Mouse (Mus musculus): Measurements from ENCODE around the gene Cacng2. TPM values are rescaled to one million over a fixed set of nuclear protein-coding genes. Genes with fewer than 3 reads are reported as not detected.
A peak's percentile ranks its signal among the peaks of the same experiment; 100 is the strongest.

Gene Cacng2
- 10 to 100 TPM; 54.1 to 56.5 TPM for total RNA-seq (2021)

DNA sequence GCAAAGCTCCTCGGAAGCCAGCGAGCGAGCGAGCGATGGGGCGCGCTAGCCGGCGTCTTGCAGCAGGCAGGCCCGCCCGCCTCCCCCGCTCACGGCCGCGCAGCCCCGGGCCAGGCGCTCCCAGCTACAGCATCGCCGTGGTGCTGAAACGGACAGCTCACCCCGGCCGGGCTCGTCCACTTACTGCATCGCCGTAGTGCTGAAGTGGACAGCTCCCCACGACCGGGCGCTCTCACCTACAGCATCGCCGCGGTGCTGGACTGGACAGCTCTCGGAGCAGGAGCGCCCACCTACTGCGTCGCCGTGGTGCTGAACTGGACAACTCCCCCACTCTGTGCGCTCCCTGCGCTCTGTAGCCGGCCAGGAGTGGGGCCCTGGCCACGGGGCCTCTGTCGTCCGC lies at the start of gene Cacng2:
Gene Cacng2, minus strand, starts transcription at position 325 of the 400 bp plus-strand sequence.
- intact Hi-C loops (cut with DNase I) = loop anchor here (2.0 to 5.0 kb wide), 3 partner anchors 53 to 137 kb away; no protein-coding TSS in a partner anchor
- DNase-seq (ENCODE audit: low spot score in 2 of 2) = peak; percentile 84 to 88

DNA sequence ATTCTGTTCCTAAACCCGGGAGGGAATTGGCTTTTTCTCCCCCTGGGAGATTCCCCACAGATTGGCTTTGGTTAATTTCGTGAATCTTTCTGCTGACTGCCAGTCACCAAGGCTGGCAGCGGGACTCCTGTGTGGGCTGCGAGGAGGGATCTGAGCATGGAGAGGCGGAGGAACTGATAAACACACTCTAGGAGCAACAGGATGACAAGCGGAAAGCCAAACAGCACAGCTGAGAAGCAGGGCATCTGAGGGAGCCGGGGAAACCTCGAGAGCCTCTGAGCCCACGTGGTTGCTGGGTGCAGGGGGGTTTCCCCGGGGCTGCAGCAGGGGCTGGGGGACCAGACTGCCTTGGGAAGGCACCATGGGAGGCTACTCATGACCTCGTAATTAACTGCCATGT lies 49.7 kb upstream of the Cacng2 start:
- intact Hi-C loops (cut with DNase I) = no loop called here

DNA sequence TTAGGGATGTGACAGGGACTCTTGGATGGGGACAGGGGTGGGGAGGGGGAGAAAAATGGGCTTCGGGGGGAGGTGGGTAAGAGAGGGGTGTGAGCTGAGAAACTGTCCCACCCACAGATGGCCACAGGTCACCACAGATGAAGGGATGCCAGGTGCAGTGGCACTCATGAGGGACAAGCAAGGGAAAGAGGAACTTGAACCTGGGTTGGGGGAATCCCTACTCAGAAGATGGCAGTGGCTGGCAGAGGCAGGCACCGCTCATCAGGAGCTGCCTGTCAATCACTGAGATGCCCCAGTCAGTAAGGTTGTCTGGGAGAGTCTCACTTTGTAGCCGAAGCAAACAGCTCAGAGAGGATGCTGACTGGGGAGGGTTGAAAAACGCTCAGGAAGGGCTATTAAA lies 45.5 kb upstream of the Cacng2 start:
- no peak for DNase-seq (ENCODE audit: low spot score in 2 of 2)
- intact Hi-C loops (cut with DNase I) = no loop called here

More for the DNA sequence above, 49.7 kb upstream of the Cacng2 start:
- no peak for DNase-seq (ENCODE audit: low spot score in 2 of 2)

DNA sequence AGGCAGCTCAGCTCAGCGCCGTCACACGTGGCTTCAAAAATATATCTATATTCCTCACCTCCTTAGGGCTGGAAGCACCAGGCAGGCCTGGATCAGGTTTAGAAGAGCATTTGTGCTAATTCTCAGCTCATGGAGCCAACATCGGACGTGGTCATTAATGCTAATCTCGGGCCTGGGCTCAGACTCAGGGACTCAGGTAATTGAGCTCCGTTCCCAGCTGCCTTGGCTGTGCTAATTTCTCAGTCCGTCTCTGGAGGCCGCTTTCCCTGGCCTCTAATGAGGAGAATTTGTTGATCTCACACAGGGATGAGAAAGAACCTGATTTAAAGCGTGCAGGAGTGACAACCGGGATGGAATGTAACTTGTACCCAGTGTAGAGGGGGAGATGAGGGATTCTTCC lies 44.6 kb upstream of the Cacng2 start:
- intact Hi-C loops (cut with DNase I) = no loop called here
- DNase-seq (ENCODE audit: low spot score in 2 of 2) = no peak

DNA sequence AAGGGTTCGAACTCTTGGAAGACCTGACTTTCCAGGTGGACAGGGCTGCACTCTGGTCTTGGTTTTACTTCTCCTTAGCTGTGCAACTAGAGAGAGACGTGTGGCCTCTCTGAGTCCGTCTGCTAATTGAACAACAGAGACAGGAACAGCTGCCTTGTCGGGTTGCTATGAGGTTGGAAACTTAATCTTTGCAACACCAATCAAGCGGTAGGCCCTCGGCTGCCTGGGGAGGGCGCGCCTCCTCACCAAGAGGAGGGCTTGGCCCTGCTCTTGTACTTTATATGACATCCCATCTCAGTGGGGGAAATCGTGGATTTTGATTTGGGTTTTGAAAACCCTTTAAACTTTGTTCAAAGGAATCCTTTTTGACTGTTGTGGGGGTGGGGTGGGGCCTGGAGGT lies 42.1 kb upstream of the Cacng2 start:
- intact Hi-C loops (cut with DNase I) = no loop called here
- no peak for DNase-seq (ENCODE audit: low spot score in 2 of 2)

DNA sequence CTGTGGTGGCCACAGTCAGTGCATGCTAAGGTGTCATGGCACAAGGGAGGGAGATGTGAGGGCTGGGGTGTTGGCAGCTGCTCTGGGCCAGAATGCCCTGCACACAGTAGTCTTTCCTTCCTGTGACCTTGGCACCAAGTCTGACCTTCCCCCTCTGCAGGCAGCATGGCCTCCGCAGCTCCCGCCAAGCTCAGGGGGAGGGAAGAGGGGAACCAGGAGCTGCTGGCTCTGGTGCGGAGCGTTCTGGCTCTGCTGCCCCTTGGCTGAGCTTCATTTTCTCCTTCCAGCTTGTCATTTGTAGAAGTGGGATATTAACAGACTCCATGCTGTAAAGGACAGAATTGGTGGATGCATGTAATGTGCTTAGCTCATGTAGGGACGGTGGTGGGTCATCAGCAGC lies 38.5 kb upstream of the Cacng2 start:
- no peak for DNase-seq (ENCODE audit: low spot score in 2 of 2)
- intact Hi-C loops (cut with DNase I) = no loop called here

DNA sequence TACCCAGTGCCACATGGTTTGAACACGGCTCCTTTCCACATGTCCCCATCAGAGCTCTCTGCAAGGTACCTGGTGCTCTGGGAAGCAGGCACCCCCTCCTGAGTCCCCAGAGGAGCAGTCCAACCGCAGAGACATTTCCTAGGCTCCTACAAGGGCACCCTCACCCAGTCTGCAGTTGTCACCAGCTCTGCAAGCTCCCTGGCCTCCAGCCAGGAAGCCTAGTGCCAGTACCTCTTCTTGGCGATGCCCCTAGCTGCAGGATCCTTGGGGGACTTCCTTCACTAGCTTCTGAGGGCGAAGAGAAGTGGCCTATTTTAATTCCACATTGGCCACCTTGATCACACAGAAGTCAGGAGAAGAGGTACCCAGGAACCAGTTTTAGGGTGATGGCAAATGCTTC lies 38.0 kb upstream of the Cacng2 start:
- DNase-seq (ENCODE audit: low spot score in 2 of 2) = no peak
- intact Hi-C loops (cut with DNase I) = no loop called here

DNA sequence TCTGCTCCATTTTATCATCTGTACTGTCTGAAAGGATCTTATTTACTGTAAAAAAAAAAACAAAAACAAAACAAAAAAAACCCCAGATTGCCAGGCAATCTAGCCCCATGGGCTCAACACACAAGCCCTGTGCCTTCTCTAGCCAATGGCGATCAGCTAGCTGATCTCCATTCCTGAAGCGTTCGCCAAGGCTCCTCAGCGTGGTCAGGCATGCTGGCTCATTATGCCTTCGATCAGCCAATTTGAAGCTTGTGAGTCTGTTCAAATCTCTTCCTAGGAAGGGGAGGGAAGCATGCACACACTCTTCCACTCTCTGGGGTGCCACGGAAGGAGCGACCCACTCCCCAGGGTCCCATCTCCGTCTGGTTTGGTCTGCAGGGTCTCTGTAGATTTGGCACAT lies 37.5 kb upstream of the Cacng2 start:
- no peak for DNase-seq (ENCODE audit: low spot score in 2 of 2)
- intact Hi-C loops (cut with DNase I) = no loop called here

DNA sequence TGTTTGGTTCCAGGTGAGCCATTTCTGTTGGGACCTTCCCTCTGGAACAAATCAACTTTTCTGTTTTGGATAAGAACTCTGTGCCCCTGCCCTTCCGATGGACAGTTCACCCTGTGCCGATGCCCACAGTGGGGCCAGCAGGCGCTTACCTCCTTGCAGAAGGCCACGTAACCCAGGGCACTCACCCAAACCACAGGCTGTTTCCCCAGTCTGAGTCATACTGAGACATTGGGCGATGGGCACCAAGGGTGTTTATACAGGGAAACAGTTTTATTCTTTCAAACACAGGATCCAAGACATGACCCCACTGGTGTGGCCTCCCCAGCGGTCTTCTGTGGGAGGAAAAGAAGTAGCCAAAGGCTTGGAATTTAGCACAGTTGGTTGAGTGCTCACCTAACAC lies 35.6 kb upstream of the Cacng2 start:
- no peak for DNase-seq (ENCODE audit: low spot score in 2 of 2)

DNA sequence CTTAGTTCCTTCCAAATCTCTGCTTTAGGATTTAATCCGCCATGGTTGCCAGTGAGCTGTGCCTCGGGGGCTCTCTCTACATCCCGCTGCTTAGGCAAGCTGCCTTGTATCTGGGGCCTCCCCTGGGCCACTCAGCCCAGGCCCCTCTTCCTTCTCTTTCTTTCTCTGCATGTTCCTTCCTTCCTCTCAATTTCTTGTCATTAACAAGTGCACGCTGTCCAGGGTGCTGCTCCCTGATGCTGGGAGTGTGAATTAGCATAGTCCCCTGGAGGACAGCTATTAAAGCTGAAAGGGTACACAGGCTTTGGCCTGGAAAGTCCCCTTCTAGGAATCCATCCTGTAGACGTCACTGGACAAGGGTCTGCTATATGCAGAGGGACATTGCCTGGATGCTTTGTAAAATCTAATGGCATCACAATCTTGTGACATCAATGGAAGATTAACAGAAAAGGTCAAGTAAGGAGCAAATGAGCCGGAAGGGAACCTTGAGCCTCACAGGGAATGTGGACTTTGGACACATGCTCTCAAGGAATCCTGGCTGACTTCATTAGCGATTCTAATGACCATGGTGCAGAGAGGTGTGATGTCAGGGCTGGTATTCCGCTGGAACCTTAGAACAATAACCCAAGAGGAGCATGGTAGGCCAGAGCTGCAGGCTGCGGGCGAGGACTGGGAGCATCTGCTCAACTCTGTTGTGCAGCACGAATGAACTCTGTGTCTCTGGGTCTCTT lies 33.4 kb upstream of the Cacng2 start:
- DNase-seq (ENCODE audit: low spot score in 2 of 2) = no peak
- intact Hi-C loops (cut with DNase I) = no loop called here

More for the DNA sequence above, 35.6 kb upstream of the Cacng2 start:
- intact Hi-C loops (cut with DNase I) = no loop called here

DNA sequence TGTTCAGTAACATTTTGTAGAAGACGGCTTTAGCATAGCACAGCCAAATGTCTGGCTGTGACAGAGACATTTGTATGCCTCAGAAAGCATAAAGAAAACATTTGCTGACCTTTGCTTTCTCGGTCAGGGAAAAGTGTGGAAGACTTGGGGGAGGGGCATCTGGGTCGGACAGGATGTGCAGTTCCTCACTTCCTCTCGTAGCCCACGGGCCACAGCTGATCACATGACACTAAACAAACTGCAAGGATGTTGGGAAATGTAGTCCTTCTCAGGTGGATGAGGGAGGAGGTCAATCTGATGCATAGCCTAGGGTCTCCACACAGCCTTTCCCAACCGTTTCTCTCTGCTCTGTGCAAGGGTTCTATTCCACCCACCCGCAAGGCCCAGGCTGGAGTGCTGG lies 28.7 kb upstream of the Cacng2 start:
- intact Hi-C loops (cut with DNase I) = no loop called here
- no peak for DNase-seq (ENCODE audit: low spot score in 2 of 2)

DNA sequence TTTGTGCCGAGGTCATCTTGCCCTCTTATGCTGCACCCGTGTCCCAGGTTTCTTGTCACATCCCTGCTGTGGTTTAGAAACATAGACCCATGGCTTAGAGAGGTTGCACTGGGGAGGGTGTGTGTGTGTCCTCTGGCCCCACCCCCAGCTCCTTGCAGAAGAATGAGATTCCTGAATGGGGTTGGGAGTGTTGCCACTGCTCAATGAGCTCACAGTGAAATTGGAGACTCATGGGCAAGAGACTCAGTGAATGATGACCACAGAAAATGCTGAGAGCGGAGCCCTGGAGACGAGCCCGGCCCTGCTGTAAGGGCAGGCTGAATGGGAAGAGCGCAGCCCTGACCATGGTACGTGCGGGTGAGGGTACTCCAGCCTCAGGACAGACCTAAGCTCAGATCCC lies 20.4 kb upstream of the Cacng2 start:
- DNase-seq (ENCODE audit: low spot score in 2 of 2) = no peak

DNA sequence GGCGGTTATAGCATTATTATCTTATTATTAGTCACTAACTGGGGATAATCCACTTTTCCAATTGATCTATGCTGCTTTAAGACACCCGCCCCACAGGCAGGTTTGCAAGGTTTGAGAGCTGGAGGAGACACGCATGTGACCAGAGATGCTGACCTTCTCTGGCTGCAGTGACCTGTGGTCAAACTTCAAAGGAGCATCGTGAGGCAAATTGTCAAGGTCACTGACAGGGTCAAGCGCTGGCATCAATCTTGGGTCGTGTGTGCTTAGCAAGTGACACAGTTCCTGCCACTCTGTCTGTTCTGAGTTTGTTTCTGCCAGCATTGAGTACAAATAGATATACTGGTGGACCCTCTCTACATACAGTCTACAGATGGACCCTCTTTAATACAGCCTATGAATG lies 14.8 kb upstream of the Cacng2 start:
- no peak for DNase-seq (ENCODE audit: low spot score in 2 of 2)
- intact Hi-C loops (cut with DNase I) = no loop called here

More for the DNA sequence above, 20.4 kb upstream of the Cacng2 start:
- intact Hi-C loops (cut with DNase I) = no loop called here

DNA sequence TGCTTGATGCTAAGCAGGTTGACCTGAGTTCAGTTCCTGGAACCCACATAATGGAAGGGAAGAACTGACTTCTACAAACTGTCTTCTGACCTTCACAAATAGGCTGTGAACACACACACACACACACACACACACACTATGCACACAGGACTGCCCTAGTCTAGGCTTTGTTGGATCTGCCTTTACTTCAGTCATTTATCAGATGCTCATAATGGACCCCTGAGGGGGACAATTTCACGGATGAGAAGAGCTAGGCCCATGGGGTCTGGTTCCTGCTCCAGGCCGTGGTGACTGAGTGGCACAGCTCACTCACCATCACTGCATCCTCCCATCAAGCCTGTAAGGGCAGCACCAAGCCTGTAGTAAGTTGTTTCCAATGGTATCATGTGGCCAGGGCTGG lies 13.6 kb upstream of the Cacng2 start:
- no peak for DNase-seq (ENCODE audit: low spot score in 2 of 2)
- intact Hi-C loops (cut with DNase I) = no loop called here

DNA sequence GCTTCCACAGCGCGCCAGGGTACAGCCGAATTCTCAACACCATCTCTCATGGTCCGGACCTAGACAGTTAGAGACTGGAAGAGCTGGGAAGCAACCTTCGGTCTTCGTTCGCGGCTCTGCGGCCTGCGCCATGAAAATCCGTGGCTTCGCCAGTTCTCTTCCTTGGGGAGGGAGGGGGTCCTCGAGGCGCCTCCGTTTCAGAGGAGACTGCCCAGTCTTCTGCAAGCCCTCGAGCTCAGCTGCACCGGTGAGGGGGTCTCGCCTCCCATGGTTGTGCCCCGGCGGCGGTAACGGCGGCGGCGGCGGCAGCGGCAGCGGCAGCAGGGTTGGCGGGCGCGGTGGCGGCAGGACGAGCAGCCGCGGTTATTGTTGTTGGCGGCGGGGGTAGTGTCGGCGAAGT lies 580 bp downstream of the Cacng2 start:
- intact Hi-C loops (cut with DNase I) = loop anchor here (2.0 to 5.0 kb wide), 3 partner anchors 54 to 137 kb away; no protein-coding TSS in a partner anchor
- DNase-seq (ENCODE audit: low spot score in 2 of 2) = peak; percentile 27 to 51

DNA sequence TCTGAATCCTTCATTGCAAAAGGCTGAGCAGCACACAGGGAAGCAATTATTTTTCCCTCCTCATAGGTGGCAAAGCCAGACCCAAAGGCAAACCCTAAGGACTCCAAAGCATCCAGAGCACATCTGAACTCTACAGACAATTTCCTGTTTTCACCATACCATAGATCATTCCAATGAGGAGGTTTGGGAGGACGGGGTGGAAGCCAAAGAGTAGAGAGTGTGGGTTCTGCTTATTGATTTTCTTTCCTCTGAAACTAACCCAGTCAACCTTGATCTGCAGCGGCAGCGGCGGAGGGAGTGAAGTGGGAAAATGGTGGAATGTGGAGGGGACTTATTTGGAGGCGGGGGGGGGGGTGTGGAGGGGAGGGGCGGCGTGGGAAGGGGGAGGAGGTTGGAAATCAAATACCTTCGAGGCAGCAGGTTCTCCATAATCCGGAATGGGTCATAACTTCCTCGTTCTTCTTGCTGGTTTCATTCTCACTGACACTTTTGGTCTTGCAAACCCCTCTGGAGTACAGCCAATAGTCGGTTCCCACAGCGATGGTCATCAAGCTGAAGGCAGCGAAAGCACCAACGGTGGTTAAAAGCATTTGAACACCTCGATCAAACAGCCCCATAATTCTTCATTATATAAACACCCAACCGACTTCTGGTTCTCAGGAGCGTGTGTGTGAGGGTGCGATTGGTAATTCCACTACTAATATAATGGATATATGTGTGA lies 1.4 kb downstream of the Cacng2 start:
- DNase-seq (ENCODE audit: low spot score in 2 of 2) = no peak
- intact Hi-C loops (cut with DNase I) = loop anchor here (1.0 to 5.0 kb wide), 4 partner anchors 54 to 136 kb away; no protein-coding TSS in a partner anchor

DNA sequence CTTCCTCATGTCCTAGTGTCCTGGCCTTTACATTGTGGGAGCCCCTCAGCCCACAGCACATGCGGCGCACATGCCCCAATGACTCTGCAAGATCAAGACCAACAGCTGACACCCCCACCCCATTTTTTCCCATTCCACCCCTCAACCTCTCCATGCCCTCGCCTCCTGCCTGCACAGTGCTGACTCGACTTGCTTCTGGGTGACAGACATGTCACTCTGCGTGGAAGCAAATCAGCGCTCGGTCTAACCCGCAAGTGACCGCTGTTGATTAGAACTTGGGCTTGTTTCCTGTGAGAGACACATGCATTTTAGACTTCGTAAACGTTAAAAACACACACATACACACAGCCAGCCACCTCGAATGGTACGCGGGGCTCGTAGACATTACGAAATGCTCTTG lies 2.1 kb downstream of the Cacng2 start:
- intact Hi-C loops (cut with DNase I) = loop anchor here (1.0 to 5.0 kb wide), 4 partner anchors 55 to 135 kb away; no protein-coding TSS in a partner anchor
- no peak for DNase-seq (ENCODE audit: low spot score in 2 of 2)

DNA sequence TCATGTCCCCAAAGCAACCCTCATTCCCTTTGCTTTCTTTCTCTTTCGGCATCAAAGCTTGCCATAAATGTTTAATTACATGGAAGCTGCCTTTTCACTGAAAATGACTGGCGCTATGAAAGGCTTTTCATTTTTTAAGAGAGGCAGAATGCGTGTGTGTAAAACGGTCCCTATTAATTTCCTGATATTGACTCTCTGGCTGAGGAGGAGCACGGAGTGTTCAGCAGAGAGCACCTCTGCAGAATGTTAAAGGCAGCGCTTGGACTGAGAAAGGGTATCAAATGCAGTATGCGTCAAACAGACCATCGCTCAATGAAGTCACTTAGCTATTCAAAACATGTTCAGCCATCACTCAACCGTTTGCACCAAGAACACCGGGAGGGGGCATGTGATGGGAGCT lies 2.9 kb downstream of the Cacng2 start:
- intact Hi-C loops (cut with DNase I) = loop anchor here (5.0 kb wide), 2 partner anchors 55 to 135 kb away; no protein-coding TSS in a partner anchor
- no peak for DNase-seq (ENCODE audit: low spot score in 2 of 2)

DNA sequence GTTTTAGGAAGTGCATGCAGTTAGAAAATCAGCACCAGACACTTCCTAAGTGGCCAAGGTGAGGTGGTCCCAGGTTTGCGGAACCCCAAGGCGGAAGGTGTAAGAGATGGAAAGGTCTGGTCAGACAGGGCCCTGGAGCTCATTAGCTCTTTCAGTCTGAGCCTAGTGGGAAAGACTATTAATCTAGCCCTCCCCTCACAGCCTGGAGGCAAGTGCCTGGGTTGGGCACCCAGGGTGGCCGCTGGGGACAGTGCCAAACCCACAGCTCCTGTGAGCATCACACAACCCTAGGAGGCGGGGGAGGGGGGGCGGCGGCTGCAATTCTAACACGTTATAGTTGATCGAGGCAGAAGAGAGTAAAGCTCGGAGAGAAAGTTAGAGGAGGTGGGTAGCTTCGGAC lies 3.6 kb downstream of the Cacng2 start:
- intact Hi-C loops (cut with DNase I) = loop anchor here (5.0 kb wide), 2 partner anchors 54 to 134 kb away; no protein-coding TSS in a partner anchor
- DNase-seq (ENCODE audit: low spot score in 2 of 2) = no peak

DNA sequence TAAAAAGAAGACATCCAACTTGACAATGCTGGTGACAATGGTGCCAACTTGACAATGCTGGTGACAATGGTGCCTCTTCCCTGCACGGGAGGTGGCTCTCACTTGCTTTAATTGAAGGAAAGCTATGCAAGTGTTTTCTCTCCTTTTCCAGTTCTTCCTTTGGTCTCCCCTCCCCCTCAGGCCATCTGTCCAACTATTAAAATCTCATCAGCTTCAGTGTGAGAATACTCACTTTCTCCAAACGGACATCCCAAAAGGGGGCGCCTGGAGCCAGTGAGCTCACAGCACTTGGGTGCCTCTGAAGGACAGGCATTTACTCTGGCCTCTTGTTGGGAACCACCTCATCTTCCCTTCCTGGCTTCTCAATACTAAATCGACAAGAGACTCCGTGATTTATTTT lies 20.3 kb downstream of the Cacng2 start:
- DNase-seq (ENCODE audit: low spot score in 2 of 2) = no peak
- intact Hi-C loops (cut with DNase I) = no loop called here

DNA sequence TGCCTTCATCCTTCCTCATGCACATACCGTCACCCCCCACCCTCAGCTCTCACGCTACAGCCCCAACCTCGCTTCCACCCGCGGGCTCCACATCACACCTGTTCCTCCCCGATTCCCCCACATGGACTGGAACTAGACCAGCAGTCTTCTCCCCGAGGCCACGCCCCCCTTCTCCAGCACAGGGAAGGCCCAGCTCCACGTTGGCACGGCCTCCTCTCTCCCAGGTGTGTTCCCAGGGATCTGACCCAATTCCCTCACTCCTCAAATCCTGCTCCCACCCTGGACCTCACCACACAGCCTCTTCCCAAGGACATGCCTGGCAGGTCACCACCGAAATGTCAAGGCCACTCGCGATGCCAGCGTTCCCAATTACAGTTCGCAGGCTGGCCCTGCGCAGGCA lies 23.8 kb downstream of the Cacng2 start:
- intact Hi-C loops (cut with DNase I) = no loop called here
- no peak for DNase-seq (ENCODE audit: low spot score in 2 of 2)
